Mouse (Mus musculus): Measurements from ENCODE around the gene Gm2244.
"Not testable (repeated sequence)": the region's sequence is repeated elsewhere in the genome, so short reads cannot be mapped to it uniquely, and the experiment has no call there.

Gene Gm2244

GRCm38 (mm10) chr14:19549863-19550262 is at the start of gene Gm2244:
TSS of gene Gm2244 (minus strand) at chr14:19549963.
- not testable (repeated sequence) for DNase-seq (ENCODE audit: extremely low spot score, low read depth, low spot score)

- DNase-seq (ENCODE audit: extremely low spot score, low read depth, low spot score) = not testable (repeated sequence)
Observed at GRCm38 (mm10) chr14:19584804-19585667, 35.3 kb upstream of the Gm2244 start, which contains the start of gene Gm2237. TSS of gene Gm2237 (minus strand) at chr14:19585135.
